Mouse (Mus musculus) heart, embryonic 13.5 days (tissue): Measurements from ENCODE around the gene Foxp1. TPM values are rescaled to one million over a fixed set of nuclear protein-coding genes. Genes with fewer than 3 reads are reported as not detected.
A peak's percentile ranks its signal among the peaks of the same experiment; 100 is the strongest.

Experiments used
- ATAC-seq: fragments of 200-750 bp; cut with Nextera tagmentation; 2 replicates; pipeline ENCODE4 v1.8.0; 2017; ENCODE audit warnings: moderate TSS enrichment; ENCODE audit not compliant: insufficient number of reproducible peaks, low FRiP score, low TSS enrichment; ENCODE audit errors: extremely low read depth
- H3K27ac ChIP-seq: fragments of 300-500 bp; sonication (generic); replicated peaks from 2 replicates; pipeline ENCODE4 v1.5.1; 2015; ENCODE audit warnings: moderate library complexity, mild to moderate bottlenecking, inconsistent platforms
- H3K27me3 ChIP-seq: fragments of 300-500 bp; sonication (generic); replicated peaks from 2 replicates; pipeline ENCODE4 v1.6.1; 2015; ENCODE audit warnings: mild to moderate bottlenecking, inconsistent platforms
- H3K36me3 ChIP-seq: fragments of 300-500 bp; sonication (generic); 2 replicates; pipeline ENCODE4 v1.6.1; 2015; ENCODE audit warnings: mild to moderate bottlenecking, inconsistent platforms
- H3K4me1 ChIP-seq: fragments of 300-500 bp; sonication (generic); 2 replicates; pipeline ENCODE4 v1.6.1; 2015; ENCODE audit warnings: inconsistent platforms
- H3K4me2 ChIP-seq: fragments of 300-500 bp; sonication (generic); 2 replicates; pipeline ENCODE4 v1.6.1; 2015; ENCODE audit warnings: inconsistent platforms, mild to moderate bottlenecking, moderate library complexity
- H3K4me3 ChIP-seq: fragments of 300-500 bp; sonication (generic); 2 replicates; pipeline ENCODE4 v1.5.1; 2015; ENCODE audit warnings: moderate library complexity, mild to moderate bottlenecking, inconsistent platforms
- H3K9ac ChIP-seq: fragments of 300-500 bp; sonication (generic); 2 replicates; pipeline ENCODE4 v1.6.1; 2015; ENCODE audit warnings: inconsistent platforms, mild to moderate bottlenecking, moderate library complexity
- H3K9me3 ChIP-seq: fragments of 300-500 bp; sonication (generic); 2 replicates; pipeline ENCODE4 v1.6.1; 2016; ENCODE audit warnings: inconsistent platforms
- WGBS: fragments of 180-500 bp; shearing (Covaris S2); methylation state at CpG from one replicate; pipeline ENCODE4 v1.1.7; 2015; ENCODE audit warnings: mixed read lengths; 5-methylcytosine and 5-hydroxymethylcytosine counted together
- polyA plus RNA-seq: library from polyadenylated mRNA; unstranded; fragments of >200 nt; fragmentation: Nextera tagmentation; extraction: Ambion mirVana; gene quantifications from 2 replicates; pipeline ENCODE4 v1.2.1, GENCODE M21; 2015

Foxp1 gene
- polyA plus RNA-seq, 1 experiment from 2014 or later: 71.7 TPM

DNA sequence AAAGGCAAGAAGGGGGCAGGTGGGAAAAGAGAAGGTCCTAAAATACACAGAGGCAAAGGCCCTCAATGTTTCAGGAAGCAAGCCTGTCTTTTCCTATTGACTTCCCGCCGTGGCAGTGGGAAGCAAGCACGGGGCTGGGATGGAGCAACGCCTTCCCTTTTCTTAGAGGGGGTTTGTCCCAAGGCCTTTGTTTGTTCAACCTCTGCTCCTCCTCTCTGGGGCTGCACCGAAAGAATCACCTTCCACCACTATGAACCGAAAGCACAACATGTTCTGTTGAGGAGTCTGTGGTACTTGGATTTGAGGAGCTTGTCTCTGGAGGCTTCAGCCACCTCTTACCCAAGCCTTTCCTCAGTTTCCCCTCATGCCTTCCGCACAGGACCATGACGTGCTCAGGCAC lies 355.5 kb downstream of the Foxp1 start:
- 67% methylated on average over 8 of the region's 8 CpGs for WGBS
- Histone ChIP-seq H3K27me3 (no peaks in the 10 kb centered on the region), H3K9ac (no peak overlapping the region), H3K36me3 (no peaks in the 10 kb centered on the region), H3K27ac (0 out of 2 replicates have a peak overlapping the region, but pooled peaks have one; percentile 20), H3K4me2 (no peak overlapping the region), H3K9me3 (no peaks in the 10 kb centered on the region), H3K4me3 (no peak overlapping the region), H3K4me1 (peaks cover 34% of the 10 kb centered on the region)
- ATAC-seq: no peak

DNA sequence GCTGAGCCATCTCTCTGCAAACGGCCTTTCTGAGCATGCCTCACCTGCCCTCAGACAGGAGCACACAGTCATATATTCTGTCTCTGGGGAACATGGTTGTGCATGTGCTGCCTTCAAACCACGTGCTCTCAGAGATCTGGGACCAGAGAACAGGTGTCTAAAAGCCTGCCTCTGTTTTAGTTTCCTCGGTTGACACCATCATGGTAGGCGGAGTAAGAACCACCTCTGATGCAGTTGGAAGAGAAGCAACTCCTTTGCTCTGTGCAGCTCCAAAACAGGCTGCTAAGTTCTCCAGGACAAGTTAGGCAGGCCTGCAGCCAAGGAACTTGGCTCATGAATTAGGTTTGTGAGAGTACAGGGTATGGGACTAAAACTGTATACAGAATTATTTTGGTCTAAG lies 356.4 kb downstream of the Foxp1 start:
- no peaks in the 10 kb centered on the region for H3K36me3 ChIP-seq
- 86% methylated on average over 4 of the region's 4 CpGs for WGBS
- H3K27me3 ChIP-seq: no peaks in the 10 kb centered on the region
- no peak for ATAC-seq
- peaks cover 26% of the 10 kb centered on the region for H3K4me1 ChIP-seq
- H3K4me3 ChIP-seq: no peak overlapping the region
- H3K27ac ChIP-seq: no peak overlapping the region
- no peak overlapping the region for H3K4me2 ChIP-seq
- no peak overlapping the region for H3K9ac ChIP-seq
- no peaks in the 10 kb centered on the region for H3K9me3 ChIP-seq

- no peak overlapping the region for H3K9ac ChIP-seq
- H3K4me3 ChIP-seq: no peak overlapping the region
- 76% methylated on average over 6 of the region's 6 CpGs for WGBS
- H3K27me3 ChIP-seq: no peaks in the 10 kb centered on the region
- ATAC-seq: no peak
- peaks cover 32% of the 10 kb centered on the region for H3K4me1 ChIP-seq
- no peaks in the 10 kb centered on the region for H3K36me3 ChIP-seq
- H3K9me3 ChIP-seq: no peaks in the 10 kb centered on the region
- 0 out of 2 replicates have a peak overlapping the region, but pooled peaks have one; percentile 5 for H3K27ac ChIP-seq
- H3K4me2 ChIP-seq: no peak overlapping the region
These were observed 357.8 kb downstream of the Foxp1 start for GRCm38 (mm10) chr6:99164760-99165159.

DNA sequence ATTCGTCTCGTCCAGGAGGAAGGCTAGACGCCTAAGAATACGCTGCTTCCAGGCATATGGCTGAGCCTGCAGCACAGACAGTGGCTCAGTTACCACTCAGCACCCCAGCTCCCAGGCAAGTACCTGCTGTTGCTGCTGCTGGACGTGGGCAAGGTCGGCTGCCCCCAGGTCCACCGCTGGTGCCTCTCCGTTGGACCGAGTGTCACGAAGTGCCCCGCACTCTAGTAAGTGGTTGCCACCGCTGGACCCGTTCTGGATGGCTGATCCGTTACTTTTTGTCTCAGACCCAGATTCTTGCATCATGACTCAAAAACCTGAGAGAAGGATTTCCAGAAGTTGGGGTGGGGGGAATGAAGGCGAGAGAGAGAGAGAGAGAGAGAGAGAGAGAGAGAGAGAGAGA lies 359.8 kb downstream of the Foxp1 start:
- H3K4me1 ChIP-seq: peaks cover 41% of the 10 kb centered on the region
- H3K9ac ChIP-seq: no peak overlapping the region
- no peak overlapping the region for H3K4me2 ChIP-seq
- H3K27ac ChIP-seq: no peak overlapping the region
- no peak for ATAC-seq
- H3K4me3 ChIP-seq: no peak overlapping the region
- H3K36me3 ChIP-seq: no peaks in the 10 kb centered on the region
- 81% methylated on average over 15 of the region's 15 CpGs for WGBS
- no peaks in the 10 kb centered on the region for H3K9me3 ChIP-seq
- no peaks in the 10 kb centered on the region for H3K27me3 ChIP-seq

GRCm38 (mm10) chr6:99160348-99160693 lies 362.2 kb downstream of the Foxp1 start:
- Histone ChIP-seq H3K9ac (no peak overlapping the region), H3K4me3 (no peak overlapping the region), H3K27ac (no peak overlapping the region), H3K27me3 (no peaks in the 10 kb centered on the region), H3K4me2 (no peak overlapping the region), H3K36me3 (no peaks in the 10 kb centered on the region), H3K4me1 (peaks cover 39% of the 10 kb centered on the region), H3K9me3 (no peaks in the 10 kb centered on the region)
- 68% methylated on average over 9 of the region's 9 CpGs for WGBS
- ATAC-seq: no peak

DNA sequence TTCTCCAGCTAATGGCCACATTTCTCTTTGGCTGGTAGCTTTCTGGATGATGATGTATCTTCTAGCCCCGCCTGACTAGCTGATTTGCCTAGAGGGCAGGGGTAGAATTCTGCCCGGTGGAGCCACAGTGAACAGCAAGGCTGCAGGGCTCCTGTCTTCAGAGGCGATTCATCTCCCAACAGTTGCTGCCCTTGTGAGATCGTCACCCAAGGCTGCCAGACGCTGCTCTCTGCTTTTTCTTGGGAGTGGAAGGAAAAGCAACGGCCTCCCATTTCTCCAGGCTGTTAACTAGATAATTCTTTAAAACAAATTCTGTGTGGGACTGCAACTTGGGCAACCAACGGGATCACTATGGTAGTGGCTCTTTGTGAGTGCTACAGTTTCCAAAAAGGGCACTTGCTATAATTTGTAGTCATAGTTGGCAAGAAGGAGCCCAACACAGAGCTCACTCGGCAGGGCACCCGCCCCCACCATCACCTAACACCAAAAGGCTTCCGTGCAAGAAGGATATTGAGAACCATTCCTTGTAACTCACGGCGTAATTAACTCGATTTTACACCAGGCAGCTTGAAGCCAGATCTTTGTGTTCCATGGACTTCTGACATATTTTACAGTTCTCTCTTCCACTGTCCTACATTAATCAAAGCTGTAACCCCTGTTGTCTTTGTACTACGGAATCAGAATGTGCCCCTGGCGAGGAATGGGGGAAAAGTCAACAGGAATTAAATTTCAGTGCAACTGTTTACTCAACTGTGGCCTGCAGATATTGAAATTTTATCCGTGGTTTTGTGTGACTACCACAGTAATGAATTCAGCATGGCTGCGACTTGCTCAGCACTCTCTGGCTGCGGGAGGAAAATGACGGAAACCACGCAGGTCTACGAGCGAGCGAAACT lies 362.8 kb downstream of the Foxp1 start:
- Histone ChIP-seq H3K36me3 (no peaks in the 10 kb centered on the region), H3K27ac (peak overlapping the region; percentile 21), H3K27me3 (no peaks in the 10 kb centered on the region), H3K9me3 (no peaks in the 10 kb centered on the region), H3K9ac (no peak overlapping the region), H3K4me1 (peaks cover 34% of the 10 kb centered on the region), H3K4me2 (peak overlapping the region; percentile 4; the same call in 1 of the 2 replicates), H3K4me3 (no peak overlapping the region)
- ATAC-seq: no peak
- 63% methylated on average over 23 of the region's 23 CpGs for WGBS

GRCm38 (mm10) chr6:99153682-99154081 lies 368.8 kb downstream of the Foxp1 start:
- no peak for ATAC-seq
- no peak overlapping the region for H3K9ac ChIP-seq
- no peaks in the 10 kb centered on the region for H3K9me3 ChIP-seq
- no peak overlapping the region for H3K27ac ChIP-seq
- H3K27me3 ChIP-seq: no peaks in the 10 kb centered on the region
- H3K4me2 ChIP-seq: no peak overlapping the region
- peaks cover 16% of the 10 kb centered on the region for H3K4me1 ChIP-seq
- no peaks in the 10 kb centered on the region for H3K36me3 ChIP-seq
- no peak overlapping the region for H3K4me3 ChIP-seq
- 72% methylated on average over 4 of the region's 4 CpGs for WGBS

GRCm38 (mm10) chr6:99146400-99146905 lies 376.1 kb downstream of the Foxp1 start:
- Histone ChIP-seq H3K27ac (no peak overlapping the region), H3K4me3 (no peak overlapping the region), H3K4me1 (peaks cover 18% of the 10 kb centered on the region; the same call in 1 of the 2 replicates), H3K9me3 (no peaks in the 10 kb centered on the region), H3K9ac (no peak overlapping the region), H3K36me3 (no peaks in the 10 kb centered on the region), H3K27me3 (no peaks in the 10 kb centered on the region), H3K4me2 (no peak overlapping the region)
- ATAC-seq: no peak
- 87% methylated on average over 7 of the region's 7 CpGs for WGBS

DNA sequence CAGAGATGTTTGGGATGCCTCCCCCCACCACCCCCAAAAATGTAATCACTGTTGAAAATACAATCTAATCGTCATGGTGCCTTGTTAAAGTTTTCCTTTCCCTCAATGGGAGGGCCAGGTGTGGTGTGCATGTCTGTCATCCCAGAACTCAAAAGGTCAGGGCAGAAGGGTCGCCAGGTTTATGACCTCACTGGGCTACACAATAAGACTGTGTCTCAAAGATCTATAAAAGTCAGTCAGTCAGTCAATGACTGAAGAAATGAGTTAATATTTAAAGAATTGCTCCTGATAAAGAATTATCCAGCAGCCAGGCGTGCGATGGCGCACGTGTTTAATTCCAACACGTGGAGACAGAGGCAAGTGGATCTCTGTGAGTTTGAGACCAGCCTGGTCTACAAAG lies 377.5 kb downstream of the Foxp1 start:
- 84% methylated on average over 7 of the region's 7 CpGs for WGBS
- no peak overlapping the region for H3K4me2 ChIP-seq
- no peak overlapping the region for H3K4me3 ChIP-seq
- H3K9me3 ChIP-seq: no peaks in the 10 kb centered on the region
- no peak overlapping the region for H3K27ac ChIP-seq
- H3K27me3 ChIP-seq: no peaks in the 10 kb centered on the region
- H3K36me3 ChIP-seq: no peaks in the 10 kb centered on the region
- no peak overlapping the region for H3K9ac ChIP-seq
- no peak for ATAC-seq
- H3K4me1 ChIP-seq: peaks cover 22% of the 10 kb centered on the region

DNA sequence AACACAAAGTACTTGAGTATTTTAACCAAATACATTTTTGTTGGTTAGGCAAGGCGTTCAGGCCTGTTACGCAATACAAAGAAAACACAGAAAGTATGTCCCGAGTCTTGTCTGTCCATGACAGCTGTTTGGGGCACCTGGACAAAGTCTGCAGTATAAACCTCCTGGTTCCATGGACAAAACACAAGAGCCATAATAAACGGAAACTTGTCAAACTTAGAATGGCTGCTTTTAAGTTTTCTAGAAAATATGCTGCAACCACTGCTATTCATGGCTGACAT lies 378.8 kb downstream of the Foxp1 start:
- Histone ChIP-seq H3K27me3 (no peaks in the 10 kb centered on the region), H3K4me1 (peaks cover 22% of the 10 kb centered on the region), H3K9me3 (no peaks in the 10 kb centered on the region), H3K4me2 (no peak overlapping the region), H3K4me3 (no peak overlapping the region), H3K36me3 (no peaks in the 10 kb centered on the region), H3K27ac (no peak overlapping the region), H3K9ac (no peak overlapping the region)
- ATAC-seq: no peak
- WGBS: 73% methylated on average over 4 of the region's 4 CpGs

DNA sequence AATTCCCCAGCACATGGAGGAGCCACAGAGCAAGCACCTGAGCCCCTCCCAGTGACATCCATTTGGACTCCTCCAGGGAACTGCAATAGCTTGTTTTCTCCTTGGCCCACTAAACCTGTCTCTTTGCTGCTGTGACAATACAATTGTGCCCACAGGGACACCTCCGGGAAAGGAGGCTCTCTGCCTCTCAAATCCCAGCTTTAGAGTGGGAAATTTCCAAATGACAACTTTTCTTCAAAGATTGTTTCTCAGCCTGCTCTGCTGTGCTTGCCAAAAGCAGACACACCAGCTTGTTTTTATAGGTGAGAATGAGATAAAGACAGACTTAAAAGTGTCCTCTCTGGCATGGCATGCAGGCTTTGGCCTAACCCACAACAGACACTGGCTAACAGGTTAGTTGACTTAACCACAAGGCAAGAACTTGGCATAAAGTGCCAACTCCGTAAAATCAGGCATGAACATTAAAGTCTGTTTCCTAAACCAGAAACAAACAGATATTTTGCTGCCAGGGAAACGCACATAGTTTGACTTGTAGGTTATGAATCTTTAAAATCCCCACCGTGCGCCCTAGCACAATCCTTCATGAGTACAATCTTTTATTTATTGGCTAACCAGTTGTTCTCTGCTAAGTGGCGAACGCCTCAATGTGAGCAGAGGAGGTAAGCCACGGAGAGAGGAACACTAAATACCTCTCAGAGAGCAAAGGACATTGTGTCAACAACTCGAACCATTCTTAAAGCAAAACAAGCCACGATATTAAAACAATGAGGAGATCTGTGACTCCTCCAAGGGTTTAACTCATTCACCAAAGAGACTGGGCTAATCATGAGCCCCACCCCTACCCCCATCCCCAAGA lies 379.4 kb downstream of the Foxp1 start:
- Histone ChIP-seq H3K27ac (no peak overlapping the region), H3K4me1 (peaks cover 23% of the 10 kb centered on the region), H3K4me3 (no peak overlapping the region), H3K9ac (no peak overlapping the region), H3K4me2 (no peak overlapping the region), H3K27me3 (no peaks in the 10 kb centered on the region), H3K9me3 (no peaks in the 10 kb centered on the region), H3K36me3 (no peaks in the 10 kb centered on the region)
- no peak for ATAC-seq
- 71% methylated on average over 10 of the region's 10 CpGs for WGBS
